Mouse (Mus musculus) embryo, embryonic 10 days (tissue): ENCODE data around the gene Csrp1.

Experiments
- DNase-seq: peaks from one replicate; pipeline ENCODE4 v3.0.0-alpha.2; 2015; ENCODE audit warnings: low spot score

The Csrp1 gene

DNA sequence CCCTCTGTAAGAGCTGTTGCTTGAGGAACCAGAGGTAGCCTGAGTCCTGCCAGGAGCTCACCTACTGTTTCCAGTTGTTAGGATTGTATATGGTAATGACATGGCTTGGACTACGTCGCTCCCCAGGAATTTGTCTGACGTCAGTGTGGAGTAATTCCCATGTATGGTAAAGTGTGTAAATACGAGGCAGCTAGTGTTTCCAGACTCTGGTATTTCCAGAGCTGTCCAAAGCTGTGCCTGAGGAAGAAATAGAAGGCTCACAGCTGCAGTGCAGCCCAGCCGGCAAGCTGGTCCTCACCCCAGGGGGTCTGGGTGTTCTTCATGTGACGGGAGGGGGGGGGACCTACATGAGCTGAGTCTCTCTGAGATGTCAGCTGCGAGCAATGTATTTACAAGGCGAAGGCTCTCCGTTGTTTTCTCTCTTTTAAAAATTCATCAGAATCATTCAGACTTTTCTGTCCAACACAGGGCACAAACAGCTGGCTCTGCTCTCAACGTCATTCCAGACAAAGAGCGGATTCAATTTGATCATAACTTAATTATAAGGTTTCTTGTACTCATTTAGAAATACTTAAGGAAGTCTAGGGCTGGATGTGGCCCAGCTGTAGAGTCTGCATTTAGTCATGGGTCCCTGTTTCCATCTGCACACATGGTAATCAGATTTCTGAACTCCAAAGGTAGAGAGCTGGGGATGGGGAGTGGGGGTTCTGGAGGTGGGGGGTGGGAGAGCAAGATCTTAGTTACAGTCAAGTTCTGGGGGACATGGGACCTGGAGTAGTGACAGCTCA lies 12.2 kb downstream of the Csrp1 start:
- peak; percentile 79 for DNase-seq

DNA sequence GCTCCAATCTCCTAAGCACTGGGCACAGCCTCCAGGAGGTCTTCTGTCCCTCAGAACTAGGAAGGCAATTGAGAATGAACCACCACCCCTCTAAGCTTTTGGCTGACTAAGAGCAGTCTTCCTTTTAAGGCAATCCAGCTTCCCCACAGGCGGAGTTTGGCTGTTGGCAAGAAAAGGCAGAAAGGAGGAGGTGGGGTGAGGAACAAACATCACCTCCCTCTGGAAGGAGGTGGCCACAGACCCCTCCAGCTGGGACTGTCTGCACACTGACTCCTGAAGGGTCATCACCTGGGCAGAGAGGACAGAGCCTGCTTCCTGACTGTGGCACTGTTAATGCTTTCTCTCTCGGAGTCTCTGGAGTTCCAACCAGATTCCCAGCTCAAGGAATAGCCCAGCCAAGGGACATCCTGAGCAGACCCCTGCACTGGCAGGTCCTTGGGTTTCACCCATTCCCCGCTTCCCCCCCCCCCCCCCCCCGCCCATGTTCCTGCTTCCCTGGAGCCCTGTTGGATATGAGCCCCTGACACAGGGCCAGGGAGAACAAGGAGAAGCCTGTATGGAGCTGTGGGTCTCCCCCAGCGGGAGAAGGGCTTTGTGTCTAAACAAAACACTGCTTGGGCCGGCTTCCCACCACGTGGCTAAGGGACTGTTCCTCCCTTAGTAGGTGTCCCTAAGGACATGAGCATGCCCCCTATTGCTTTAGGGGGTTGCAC lies 14.5 kb downstream of the Csrp1 start:
- no peak for DNase-seq

DNA sequence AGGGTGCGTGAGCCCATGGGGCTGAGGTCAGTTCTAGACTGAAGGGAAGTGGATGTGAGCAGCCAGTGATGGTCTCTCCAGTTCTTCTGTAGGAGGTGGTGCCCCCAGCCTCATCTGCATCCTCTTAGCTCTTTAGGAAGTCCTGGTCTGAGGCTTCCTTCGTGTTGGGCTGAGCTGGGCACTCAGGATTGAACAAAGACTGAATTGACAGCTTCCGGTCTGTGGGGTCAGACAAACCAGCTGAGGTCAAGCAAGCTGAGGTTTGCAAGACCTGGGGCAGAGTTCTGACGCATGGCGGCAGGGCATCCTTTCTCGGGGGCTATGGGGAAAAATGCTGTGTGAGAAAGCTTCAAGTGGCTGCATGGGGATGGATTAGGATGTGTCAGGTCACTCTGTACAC lies 15.6 kb downstream of the Csrp1 start:
- peak; percentile 82 for DNase-seq

DNA sequence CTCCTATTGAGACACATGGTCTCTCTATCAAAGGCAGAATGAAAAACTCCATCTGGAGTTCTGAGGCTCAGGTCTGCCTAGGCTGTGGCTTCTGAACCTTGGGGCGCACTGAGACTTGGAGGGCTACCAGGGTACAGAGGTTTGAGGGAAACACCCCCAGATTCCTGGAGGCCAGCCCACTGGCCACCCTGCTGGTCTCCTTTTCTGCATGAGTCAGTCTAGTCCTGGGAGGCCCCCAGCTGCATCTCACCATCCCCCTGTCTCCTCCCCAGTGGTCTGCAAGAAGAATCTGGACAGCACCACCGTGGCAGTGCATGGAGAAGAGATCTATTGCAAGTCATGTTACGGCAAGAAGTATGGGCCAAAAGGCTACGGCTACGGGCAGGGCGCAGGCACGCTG lies 25.1 kb downstream of the Csrp1 start:
- DNase-seq: no peak

DNA sequence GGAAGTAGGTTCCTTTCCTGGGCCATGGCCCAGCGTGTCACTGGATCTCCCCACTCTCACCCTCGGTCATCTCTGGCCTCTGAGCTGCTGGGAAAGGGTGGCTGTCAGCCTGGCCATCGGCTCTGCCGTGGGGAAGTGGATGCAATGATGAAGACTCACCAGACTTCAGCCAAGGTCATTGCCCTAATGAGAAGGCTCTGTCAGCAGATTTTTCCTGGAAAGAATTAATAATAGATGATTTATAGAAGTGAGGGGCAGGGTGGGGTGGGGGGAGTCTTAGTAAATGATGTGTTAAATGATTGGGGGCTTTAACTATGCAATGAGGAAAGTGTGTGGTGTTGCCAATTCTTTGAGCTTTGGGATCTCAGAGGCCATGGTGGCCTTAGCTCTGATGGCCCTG lies 26.4 kb downstream of the Csrp1 start:
- DNase-seq: no peak

DNA sequence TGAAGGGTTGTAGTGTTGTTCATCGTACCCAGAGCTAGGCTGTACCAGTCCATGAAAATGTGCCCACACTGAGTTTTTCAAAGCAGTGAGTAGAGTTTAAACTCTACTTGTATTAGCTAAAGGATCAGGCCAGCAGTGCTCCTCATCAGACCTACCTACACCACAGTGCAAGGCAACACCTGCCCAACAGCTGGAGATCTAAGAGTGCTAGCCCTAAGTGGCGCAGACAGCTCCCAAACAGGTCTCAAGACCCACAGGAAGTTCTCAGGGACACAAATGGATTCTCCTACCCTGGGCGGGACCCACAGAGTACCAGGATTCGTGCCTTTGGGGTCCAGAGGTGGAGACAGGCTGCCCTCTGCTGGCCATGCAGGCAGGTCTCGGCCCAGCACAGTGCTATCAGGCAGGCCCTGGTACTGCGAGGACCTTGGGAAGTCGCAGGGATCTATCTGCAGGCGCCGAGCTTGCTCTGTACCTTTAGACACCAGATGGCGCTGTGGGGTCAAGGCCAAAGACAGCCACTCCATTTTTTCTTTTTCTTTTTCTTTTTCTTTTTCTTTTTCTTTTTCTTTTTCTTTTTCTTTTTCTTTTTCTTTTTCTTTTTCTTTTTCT lies 33.0 kb downstream of the Csrp1 start:
- peak; percentile 97 for DNase-seq

DNA sequence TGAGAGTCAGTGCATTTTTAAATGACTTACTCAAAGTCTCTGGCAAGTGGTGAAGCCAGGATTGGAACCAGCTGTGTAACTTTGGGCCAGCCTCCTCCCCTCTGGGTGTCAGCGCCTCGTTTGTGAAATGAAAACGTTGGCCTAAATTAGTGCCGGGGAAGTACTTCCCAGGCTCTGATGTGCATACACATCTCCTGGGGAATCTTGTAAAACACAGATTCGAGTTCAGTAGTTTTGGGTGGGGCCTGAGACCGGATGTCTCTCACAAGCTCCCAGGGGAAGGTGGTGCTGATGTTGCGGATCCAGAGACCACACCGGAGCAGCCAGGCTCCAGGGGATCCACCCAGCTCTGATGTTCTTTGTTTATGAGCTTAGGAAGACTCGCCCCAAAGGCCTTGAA lies 35.4 kb downstream of the Csrp1 start:
- DNase-seq: no peak

DNA sequence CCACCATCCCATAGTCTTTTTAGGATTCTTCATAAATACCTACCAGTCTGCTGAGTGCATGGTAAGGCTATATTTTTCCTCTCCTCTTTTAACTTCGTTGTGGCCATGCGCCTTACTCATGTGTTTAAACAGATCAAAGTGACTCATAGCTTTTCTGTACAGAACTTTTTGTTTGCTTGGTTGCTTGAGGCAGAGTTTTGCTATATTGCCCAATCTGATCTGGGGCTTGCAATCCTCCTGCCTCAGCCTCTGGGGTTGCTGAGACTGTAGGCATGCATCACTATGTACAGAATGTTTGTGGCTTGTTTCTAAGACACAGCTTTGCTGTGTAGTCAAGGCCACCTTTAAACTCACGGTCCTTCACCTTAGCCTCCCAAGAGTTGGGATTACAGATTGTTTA lies 36.1 kb downstream of the Csrp1 start:
- no peak for DNase-seq

DNA sequence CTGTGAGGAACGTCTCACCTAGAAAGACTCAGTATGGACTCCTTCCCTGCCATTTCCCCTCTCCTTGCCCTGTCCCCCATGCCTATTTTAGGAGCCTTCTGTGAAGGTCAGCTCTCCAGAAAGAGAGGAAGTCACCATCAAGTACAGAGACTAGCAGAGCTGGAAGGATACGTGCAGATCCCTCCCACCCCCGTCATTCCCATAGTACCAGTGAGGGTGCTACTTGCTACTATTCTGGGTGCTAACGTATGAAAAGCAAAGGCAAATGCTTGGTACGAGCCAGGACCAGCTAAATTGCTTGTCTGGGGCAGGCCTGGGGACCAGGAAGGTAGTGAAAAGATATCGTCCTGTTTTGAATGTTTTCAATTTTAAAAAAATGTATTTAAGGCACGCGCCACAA lies 37.4 kb downstream of the Csrp1 start:
- no peak for DNase-seq

DNA sequence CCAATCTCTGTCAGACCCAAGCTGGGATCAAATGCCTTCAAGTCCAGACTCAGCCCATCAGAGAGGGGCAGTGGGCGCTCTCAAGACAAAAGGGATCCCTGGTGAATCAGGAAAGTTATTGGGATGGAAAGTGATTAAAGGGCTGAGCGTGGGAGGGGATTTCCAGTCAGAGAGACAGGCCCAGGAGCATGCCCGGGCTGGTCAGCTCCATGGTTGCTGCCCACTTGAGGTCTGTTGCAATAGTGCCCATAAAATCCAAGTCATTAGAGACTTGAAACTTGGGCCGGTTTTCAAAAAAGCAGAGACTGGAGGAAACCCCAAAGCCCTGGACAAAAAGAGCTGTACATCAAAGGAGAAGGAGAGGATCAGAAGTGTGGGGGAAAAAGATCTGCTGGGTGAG lies 39.8 kb downstream of the Csrp1 start:
- DNase-seq: no peak

DNA sequence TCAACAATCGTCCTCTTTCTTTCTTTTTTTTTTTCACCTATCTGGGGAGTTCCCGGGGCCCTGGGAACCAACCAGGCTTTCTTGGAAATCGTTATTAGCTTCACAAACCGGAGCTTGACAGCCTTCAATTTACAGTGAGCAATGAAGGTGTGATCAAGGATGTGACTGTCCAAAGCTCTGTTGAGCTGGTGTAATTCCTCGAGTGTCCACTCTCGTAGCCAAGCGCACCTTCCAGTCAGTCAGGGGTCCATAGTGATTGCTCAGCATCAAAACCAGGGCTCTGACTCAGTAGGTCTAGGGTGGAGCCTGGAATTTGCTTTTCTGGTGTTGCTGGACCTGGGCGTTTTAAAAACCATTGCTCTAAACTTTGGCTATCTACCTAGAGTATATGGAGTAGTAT lies 40.4 kb downstream of the Csrp1 start:
- no peak for DNase-seq

DNA sequence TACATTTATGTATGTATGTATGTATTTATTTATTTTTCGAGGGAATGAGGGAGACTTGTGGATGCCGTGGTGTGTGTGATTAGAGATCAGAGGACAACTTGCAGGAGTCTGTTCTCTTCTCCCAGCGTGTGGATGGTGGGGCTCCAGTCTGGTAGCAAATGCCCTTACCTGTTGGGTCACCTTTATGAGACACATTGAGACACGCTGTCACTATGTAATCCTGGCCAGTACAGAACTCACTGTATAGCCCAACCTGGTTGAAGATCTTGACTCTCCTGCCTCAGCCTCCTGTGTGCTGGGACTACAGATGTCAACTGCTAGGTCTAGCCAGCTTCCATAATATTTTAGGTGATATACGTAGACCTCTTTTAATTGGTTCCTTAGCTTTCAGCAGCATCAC lies 41.9 kb downstream of the Csrp1 start:
- DNase-seq: no peak

DNA sequence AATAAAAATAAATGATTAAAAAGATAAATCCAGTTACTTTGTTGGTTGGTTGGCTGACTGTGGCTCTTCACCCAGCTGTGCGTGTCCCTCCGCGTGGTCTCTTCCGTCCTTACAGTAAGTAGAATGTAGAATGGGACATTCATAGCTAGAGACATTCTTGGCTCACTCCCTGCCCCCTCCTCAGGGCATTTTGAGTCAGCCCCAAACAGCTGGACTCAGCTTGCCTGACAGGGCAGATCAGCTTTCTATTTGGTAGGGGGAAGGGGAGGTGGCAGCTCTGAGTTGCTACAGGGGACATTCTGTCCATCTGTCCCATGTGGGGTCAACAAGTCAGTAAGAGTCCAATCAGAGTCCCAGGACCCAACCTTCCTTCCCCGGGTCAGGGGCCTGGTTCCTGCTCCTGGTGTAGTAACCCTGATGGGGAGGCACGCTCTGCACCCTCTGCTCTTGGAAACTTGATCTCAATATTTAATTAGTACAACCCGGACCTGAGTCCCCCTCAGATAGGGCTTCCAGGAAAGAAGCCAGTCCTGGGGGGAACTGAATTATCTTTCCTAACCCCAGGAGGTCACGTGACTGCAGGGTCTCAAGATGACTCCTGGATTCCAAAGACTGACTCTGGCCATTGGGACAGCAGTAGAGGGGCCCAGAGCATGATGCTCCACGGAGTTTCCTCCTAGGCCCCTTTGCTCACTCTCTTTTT lies 43.8 kb downstream of the Csrp1 start:
- peak; percentile 30 for DNase-seq

DNA sequence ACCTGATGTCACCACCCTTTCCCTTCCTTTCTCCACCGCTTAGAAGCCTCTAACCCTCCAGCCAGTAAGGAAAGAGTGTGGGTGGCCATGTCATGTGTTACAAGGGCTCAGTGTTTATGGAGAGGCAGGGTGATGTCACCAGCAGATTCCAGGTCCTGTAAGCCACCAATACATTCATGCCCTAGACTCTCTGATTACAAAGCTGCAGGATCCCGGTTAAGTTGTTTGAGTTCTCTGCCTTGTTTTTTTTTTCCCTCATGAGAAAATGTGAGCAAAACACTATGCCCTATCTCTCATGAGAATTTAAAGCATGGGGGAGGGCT lies 44.3 kb downstream of the Csrp1 start:
- DNase-seq: no peak

DNA sequence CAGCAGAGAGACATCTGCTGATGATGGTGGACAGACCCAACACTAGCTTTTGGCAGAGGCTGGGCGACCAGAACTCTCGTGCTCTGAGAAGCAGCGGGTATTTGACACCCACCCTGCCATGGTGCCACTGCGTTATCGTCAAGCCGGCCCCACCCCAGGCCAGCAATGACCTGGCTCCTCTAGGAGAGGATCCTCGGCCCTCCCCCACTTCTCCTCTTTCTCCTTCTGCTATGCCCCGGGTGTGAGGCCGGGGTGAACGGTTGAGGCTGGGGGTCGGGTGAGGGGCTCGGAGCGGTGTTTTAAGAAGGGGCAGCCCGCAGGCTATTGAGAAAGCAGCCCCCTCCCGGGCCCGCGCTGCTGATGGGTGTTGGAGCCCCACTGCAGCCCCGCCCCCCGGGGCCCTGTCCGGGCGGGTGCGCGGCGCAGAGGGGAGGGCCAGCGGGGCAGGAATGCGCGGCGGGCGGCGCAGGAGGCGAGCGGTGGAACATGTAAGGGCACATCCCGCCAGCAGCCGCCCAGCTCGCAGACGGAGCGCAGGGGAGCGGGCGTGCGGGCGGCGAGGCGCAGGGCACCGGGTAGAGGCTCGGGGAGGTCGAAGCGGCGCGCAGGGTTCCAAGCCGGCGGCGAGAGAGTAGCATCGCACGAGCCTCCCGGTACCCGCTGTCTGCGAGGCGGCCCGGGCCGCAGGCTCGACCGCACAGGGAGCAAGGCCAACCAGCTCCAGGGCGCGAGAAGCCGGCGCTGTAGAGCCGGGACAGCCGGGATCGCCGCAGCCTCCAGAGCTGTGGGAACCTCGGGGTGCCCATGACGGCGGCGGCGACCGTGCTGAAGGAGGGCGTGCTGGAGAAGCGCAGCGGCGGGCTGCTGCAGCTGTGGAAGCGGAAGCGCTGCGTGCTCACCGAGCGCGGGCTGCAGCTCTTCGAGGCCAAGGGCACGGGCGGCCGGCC lies 46.1 kb downstream of the Csrp1 start, which contains the start of gene Phlda3:
Gene Phlda3 (plus strand): TSS at position 475 of the 947 bp plus-strand sequence.
- DNase-seq: peak; percentile 82

DNA sequence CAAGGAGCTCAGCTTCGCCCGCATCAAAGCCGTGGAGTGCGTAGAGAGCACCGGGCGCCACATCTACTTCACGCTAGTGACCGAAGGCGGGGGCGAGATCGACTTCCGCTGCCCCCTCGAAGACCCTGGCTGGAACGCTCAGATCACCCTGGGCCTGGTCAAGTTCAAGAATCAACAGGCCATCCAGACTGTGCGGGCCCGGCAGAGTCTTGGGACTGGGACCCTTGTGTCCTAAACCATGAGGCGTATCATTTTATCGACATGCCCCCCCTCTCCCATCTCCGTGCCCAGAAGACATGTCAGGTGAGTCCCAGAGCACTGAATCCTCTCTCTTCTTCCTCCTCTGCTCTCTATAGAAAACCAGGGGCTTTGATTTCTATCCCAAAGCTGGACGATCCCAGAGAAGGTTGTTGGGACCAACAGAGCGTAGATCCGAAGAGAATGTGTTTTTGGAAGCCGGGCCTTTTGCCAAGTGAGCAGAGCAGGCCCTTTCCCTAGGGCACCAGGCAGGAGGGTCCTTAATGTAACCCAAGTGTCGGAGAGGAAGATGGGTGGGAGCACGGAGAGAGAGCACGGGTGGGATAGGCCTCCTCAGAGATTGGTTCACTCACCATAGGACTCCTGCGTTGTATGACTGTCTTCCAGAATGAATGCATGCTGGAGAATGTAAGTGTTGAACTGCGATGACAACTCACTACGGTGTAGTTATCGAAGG lies 46.9 kb downstream of the Csrp1 start:
- no peak for DNase-seq

DNA sequence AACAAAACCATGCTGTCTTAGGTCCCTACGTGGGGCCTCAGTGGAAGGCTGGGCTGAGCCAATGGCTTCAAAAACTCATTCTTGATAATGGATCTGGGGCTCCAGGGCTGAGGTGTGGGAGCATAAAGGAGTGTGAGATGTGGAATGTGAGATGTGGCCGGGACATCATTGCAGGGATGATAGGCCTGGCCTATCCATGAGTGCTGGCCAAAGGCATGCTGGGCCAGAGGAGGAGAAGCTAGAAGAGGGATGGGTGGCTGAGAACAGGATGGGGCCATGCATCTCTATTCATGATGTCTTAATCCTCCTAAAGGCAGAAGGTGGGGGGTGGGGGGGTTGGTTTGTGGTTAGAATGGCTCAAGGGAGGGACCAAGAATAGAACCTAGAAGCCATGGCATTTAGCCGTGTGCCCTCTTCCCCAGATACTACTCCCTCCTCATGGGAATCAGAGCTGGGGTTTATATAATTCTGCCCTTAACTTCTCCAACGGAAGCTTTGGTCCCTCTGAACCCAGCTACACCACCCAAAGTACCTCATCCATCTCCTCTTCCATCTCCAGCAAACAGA lies 47.5 kb downstream of the Csrp1 start:
- DNase-seq: no peak

DNA sequence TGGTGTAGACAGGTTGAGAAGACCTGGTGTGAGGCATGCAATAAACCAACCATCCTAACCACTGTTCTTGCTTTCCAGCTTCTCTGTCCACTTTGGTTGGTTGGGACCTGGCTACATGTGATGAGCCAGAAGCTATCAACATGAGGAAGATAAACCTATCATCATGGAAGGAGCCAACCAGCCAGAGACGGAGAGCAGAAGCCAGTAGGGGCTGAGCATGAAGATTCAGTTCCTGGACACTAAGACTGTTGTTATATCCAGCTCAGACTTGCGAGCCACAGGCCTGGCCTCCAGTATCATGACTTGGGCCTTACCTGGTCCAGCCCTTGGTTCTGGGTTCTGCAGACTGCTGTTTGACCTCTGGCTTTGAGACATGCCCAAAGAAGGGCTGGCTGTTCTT lies 48.5 kb downstream of the Csrp1 start:
- DNase-seq: no peak

DNA sequence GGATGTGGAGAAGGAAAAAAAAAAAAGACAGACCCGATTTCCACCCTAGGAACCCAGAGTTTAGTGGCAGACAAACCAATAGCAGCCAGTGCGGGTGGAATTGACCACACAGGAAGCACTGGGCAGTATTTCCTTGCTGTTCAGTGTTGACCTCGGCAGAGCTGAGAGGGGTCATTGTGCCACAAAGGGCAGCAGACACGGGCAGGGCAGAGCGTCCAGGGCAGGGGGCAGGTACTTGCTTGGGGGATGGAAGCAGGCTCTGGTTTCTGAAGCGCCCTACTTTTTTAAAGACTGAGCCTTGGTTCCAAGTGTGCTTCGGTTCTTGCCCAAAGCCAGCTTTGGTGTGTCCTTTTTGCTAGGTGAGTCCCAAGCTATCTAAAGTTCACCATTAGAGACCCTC lies 50.4 kb downstream of the Csrp1 start:
- DNase-seq: no peak

DNA sequence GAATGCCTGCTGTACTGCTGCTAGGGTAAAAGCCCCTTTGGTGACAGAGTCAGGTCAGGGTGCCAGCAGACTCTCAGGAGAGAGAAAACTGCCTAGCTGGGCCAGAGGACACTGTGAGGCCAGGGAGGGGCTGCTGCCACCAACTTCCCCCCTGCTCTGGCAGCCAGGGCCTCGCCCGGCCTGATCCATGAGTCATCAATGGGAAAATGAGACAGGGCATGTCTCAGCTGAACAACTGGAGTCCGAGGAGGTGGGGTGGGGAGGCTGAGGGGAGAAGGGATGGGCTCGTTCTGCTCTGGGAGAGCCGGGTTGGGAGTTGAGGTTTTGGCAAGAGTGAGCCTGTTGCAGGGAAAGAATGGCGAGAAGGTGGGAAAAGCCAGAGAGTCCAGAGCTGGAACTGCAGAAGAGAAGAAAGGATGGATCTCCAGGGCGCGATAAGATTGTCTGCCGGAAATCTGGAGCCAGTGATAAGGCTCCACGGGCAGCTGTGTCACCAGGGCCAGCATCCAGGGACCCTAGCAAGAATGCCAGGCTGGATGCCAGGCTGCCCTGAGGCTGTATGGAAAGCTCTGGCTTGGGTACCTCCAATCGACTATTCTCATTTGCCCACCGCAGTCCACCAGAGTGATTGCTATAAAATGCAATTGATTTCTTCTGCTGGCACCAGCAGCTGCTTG lies 51.2 kb downstream of the Csrp1 start:
- no peak for DNase-seq
